13 mouse cellular contexts compared by ENCODE assay signal in the genomic region with DNA sequence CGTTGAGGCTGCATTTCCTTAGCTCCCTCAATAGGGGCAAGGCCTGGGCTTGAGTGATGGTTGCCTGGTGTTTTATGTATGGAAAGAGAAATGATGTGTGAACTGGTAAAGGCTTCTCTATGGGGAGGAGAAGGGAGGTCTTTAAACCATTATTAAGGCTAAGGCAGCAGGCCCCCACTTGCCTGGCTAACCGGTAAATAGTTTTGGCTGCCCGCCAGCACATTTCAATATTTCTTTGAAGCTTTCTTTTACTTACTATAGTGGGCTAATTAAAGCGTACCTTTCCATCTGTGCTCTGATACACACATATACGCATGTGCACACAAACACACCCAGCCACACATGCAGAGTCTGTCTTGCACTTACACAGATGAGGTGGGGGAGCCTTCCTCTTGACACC.
DNase-seq lines count a peak whose midpoint lies in the region; ATAC-seq lines count a peak whose summit lies in the region.
"Had no signal": no experiment of that assay in that cellular context is flagged by ENCODE, and none has a peak within 500 bp of the region (broad histone marks: within the 10 kb centered on the region; RNA-seq: fewer than 3 reads in every experiment).

No protein-coding gene starts in this region.

- no peak overlapping the region for H3K4me2 ChIP-seq in neural tube, embryonic 12.5 days (replicated peaks)
- no peak overlapping the region for H3K4me2 ChIP-seq in hindbrain, embryonic 13.5 days
- no peak overlapping the region for H3K4me2 ChIP-seq in neural tube, embryonic 13.5 days
- H3K4me2 ChIP-seq: liver, embryonic 13.5 days; stomach, embryonic 15.5 days had no signal

- no peaks in the 10 kb centered on the region for H3K36me3 ChIP-seq in neural tube, embryonic 12.5 days
- no peaks in the 10 kb centered on the region for H3K36me3 ChIP-seq in hindbrain, embryonic 13.5 days
- H3K36me3 ChIP-seq in neural tube, embryonic 13.5 days, result no peaks in the 10 kb centered on the region
- H3K36me3 ChIP-seq: liver, embryonic 13.5 days; stomach, embryonic 15.5 days had no signal

- ATAC-seq in neural tube, embryonic 12.5 days (ENCODE audit: low FRiP score, low read depth), result peak; percentile 85
- ATAC-seq in hindbrain, embryonic 13.5 days (ENCODE audit: low FRiP score), result peak; percentile 81
- ATAC-seq in neural tube, embryonic 13.5 days (ENCODE audit: low read depth), result peak; percentile 74

- 45% methylated on average over 5 of the region's 5 CpGs for WGBS in neural tube, embryonic 12.5 days
- WGBS in hindbrain, embryonic 13.5 days, result 50% methylated on average over 5 of the region's 5 CpGs
- WGBS in neural tube, embryonic 13.5 days, result 36% methylated on average over 5 of the region's 5 CpGs

- H3K9me3 ChIP-seq in neural tube, embryonic 12.5 days, result no peaks in the 10 kb centered on the region
- H3K9me3 ChIP-seq in hindbrain, embryonic 13.5 days, result no peaks in the 10 kb centered on the region
- no peaks in the 10 kb centered on the region for H3K9me3 ChIP-seq in neural tube, embryonic 13.5 days
- H3K9me3 ChIP-seq: liver, embryonic 13.5 days; stomach, embryonic 15.5 days had no signal

- no peaks in the 10 kb centered on the region for H3K4me1 ChIP-seq in neural tube, embryonic 12.5 days
- peaks cover 5% of the 10 kb centered on the region; the same call in 1 of the 2 replicates for H3K4me1 ChIP-seq in hindbrain, embryonic 13.5 days (replicated peaks)
- peaks cover 8% of the 10 kb centered on the region; the same call in 1 of the 2 replicates for H3K4me1 ChIP-seq in neural tube, embryonic 13.5 days (replicated peaks)
- H3K4me1 ChIP-seq: liver, embryonic 13.5 days; stomach, embryonic 15.5 days had no signal

- peak; percentile 12 for DNase-seq in embryo, embryonic 10 days (ENCODE audit: low spot score)
- no peak for DNase-seq in embryo, embryonic 9.5 days (ENCODE audit: extremely low spot score)
- no peak for DNase-seq in neural tube, embryonic 10.5 days (ENCODE audit: extremely low spot score, low spot score)
- DNase-seq in kidney, adult 8-10 months, result no peak
- DNase-seq in frontal cortex, adult 2 months (ENCODE audit: extremely low spot score in 1 of 2, low spot score in 1 of 2), result no peak
- DNase-seq: adrenal gland, postnatal 36 days; cerebellum, adult 11-12 months; heart, adult 18-20 months; liver, embryonic 13.5 days had no signal

- no peak overlapping the region for H3K4me3 ChIP-seq in neural tube, embryonic 12.5 days
- no peak overlapping the region for H3K4me3 ChIP-seq in hindbrain, embryonic 13.5 days
- H3K4me3 ChIP-seq in neural tube, embryonic 13.5 days, result no peak overlapping the region
- H3K4me3 ChIP-seq: liver, embryonic 13.5 days; stomach, embryonic 15.5 days had no signal

- no peak overlapping the region for H3K27ac ChIP-seq in neural tube, embryonic 12.5 days
- no peak overlapping the region for H3K27ac ChIP-seq in hindbrain, embryonic 13.5 days
- no peak overlapping the region for H3K27ac ChIP-seq in neural tube, embryonic 13.5 days (replicated peaks)
- H3K27ac ChIP-seq: liver, embryonic 13.5 days; stomach, embryonic 15.5 days had no signal

- H3K9ac ChIP-seq in neural tube, embryonic 12.5 days, result no peak overlapping the region
- no peak overlapping the region for H3K9ac ChIP-seq in hindbrain, embryonic 13.5 days
- no peak overlapping the region for H3K9ac ChIP-seq in neural tube, embryonic 13.5 days
- H3K9ac ChIP-seq: liver, embryonic 13.5 days; stomach, embryonic 15.5 days had no signal

- no peaks in the 10 kb centered on the region for H3K27me3 ChIP-seq in neural tube, embryonic 12.5 days (replicated peaks)
- H3K27me3 ChIP-seq in hindbrain, embryonic 13.5 days, result no peaks in the 10 kb centered on the region
- no peaks in the 10 kb centered on the region for H3K27me3 ChIP-seq in neural tube, embryonic 13.5 days
- H3K27me3 ChIP-seq: liver, embryonic 13.5 days; stomach, embryonic 15.5 days had no signal
